Mouse (Mus musculus) megakaryocyte, embryonic 14.5 days (primary cell): ENCODE data around the gene Glb1. TPM values are rescaled to one million over a fixed set of nuclear protein-coding genes. Genes with fewer than 3 reads are reported as not detected.

Source experiments
- H3K27me3 ChIP-seq: replicated peaks from 2 replicates; pipeline ENCODE3; 2012; ENCODE audit warnings: inconsistent platforms
- H3K36me3 ChIP-seq: replicated peaks from 2 replicates; pipeline ENCODE3; 2012; ENCODE audit warnings: low read length, inconsistent platforms, mixed read lengths
- H3K4me1 ChIP-seq: 2 replicates; pipeline ENCODE4 v1.6.1; 2012; ENCODE audit warnings: inconsistent platforms
- H3K4me3 ChIP-seq: replicated peaks from 2 replicates; pipeline ENCODE3; 2012; ENCODE audit warnings: moderate library complexity, mild to moderate bottlenecking, inconsistent platforms
- H3K9me3 ChIP-seq: 2 replicates; pipeline ENCODE4 v1.6.1; 2012; ENCODE audit warnings: inconsistent platforms
- FLI1 ChIP-seq: IDR thresholded peaks from 2 replicates; pipeline ENCODE4 v1.6.1; 2012; ENCODE audit warnings: low read length, inconsistent platforms, mixed read lengths
- GATA1 ChIP-seq: IDR thresholded peaks from 3 replicates; pipeline ENCODE4 v1.6.1; 2012; ENCODE audit warnings: mixed read lengths, low read length, inconsistent platforms, borderline replicate concordance
- polyA plus RNA-seq: library from polyadenylated mRNA; stranded (reverse); fragments of >175 nt; gene quantifications from 2 replicates; pipeline ENCODE4 v1.2.3, GENCODE M21; 2012; ENCODE audit warnings: low replicate concordance; ENCODE audit not compliant: insufficient read depth

The Glb1 gene
- polyA plus RNA-seq, 1 experiment, result 16.4 TPM

DNA sequence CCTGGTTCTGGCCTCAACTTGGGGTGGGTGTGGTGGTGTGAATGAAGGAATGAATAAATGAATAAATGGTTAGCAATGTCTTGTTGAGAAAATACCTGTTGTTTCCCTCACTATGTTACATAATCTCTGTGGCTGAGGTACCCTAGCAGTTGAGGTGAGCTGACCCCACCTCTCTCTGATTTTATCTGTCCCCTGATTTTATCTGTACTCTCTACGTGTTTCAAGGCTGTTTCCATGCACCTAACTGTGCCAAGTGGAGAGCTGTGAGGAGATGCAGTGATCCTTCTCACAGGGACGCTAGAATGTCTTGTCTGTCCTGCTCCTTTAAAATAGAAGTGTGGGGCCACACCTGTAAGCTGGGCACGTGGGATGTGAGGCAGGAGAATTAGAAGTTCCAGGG lies 57.6 kb downstream of the Glb1 start:
- H3K36me3 ChIP-seq, result peaks cover 89% of the 10 kb centered on the region
- H3K4me1 ChIP-seq, result 0 out of 2 replicates have a peak, but pooled peaks cover 3% of the 10 kb centered on the region
- H3K27me3 ChIP-seq, result no peaks in the 10 kb centered on the region

DNA sequence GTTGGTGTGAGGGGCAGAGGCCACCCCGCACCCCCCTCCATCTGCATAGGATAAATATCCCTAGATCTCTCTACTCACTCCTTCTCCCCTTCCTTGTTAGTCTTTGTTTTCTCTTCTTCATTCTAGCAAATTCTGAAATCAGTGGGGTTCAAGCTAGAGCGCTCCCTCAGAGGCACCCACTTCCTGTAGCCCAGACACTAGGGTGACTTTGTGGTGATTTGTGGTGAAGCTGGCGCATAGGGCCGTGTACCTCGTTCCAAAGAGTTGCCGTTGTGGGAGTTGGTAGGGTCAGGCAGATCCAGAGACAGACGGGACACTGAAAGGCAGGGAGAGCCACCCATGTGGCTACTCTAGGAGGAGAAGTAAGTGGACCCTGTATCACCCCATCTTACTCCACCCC lies 61.7 kb downstream of the Glb1 start:
- no peaks in the 10 kb centered on the region for H3K9me3 ChIP-seq
- no peak for TF ChIP-seq FLI1
- TF ChIP-seq GATA1, result no peak
- no peaks in the 10 kb centered on the region for H3K27me3 ChIP-seq
- H3K4me1 ChIP-seq, result peaks cover 10% of the 10 kb centered on the region; the same call in 1 of the 2 replicates
- H3K36me3 ChIP-seq, result peaks cover 90% of the 10 kb centered on the region
- H3K4me3 ChIP-seq, result no peak overlapping the region

More for the DNA sequence above, 57.6 kb downstream of the Glb1 start:
- TF ChIP-seq FLI1 (no peak), GATA1 (no peak)
- Histone ChIP-seq H3K9me3 (no peaks in the 10 kb centered on the region), H3K4me3 (no peak overlapping the region)

DNA sequence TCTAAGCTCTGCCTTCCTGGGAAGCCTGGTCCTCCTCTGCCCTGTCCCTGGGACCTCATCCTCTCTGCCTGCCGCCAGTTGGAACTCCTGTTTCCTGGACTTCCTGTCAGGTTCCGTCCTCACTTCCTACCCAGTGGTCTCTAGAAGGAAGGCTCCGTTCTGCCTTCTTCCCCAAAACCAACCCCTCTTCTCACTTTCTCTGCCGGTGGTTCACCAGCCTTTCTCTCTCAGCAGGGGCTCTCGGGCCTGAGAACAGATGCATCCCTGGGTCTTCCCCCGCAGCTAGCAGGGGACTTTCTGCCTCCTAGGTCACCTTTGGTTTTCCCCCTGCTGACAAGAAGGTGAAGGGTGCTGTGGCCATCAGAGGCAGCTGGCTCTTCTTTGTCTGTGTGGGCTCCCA lies 64.6 kb downstream of the Glb1 start:
- Histone ChIP-seq H3K9me3 (no peaks in the 10 kb centered on the region), H3K4me3 (no peak overlapping the region), H3K27me3 (no peaks in the 10 kb centered on the region), H3K36me3 (peaks cover 95% of the 10 kb centered on the region), H3K4me1 (peaks cover 10% of the 10 kb centered on the region; the same call in 1 of the 2 replicates)
- TF ChIP-seq GATA1 (no peak), FLI1 (no peak)

DNA sequence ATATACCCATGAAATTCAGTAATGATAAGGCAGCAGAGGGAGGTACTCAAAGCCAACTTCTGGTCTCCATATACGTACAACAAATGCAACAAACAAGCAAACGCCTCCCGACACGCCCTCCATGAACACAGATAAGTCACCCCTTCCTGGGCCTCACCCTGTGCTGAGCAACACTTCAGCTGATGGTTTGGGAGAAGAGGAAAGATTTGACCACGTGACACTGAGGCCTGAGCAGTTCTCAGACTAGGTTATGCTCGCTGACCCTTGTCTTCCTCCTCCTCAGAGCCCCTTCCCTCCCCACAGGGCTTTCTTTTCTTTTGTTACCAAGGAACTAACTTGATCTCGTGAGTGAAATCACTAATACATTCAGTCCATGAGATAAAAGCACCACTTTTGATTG lies 66.0 kb downstream of the Glb1 start:
- Histone ChIP-seq H3K27me3 (no peaks in the 10 kb centered on the region), H3K9me3 (no peaks in the 10 kb centered on the region), H3K4me3 (no peak overlapping the region), H3K4me1 (peaks cover 10% of the 10 kb centered on the region; the same call in 1 of the 2 replicates), H3K36me3 (peaks cover 85% of the 10 kb centered on the region)
- TF ChIP-seq FLI1, result no peak
- TF ChIP-seq GATA1, result no peak

DNA sequence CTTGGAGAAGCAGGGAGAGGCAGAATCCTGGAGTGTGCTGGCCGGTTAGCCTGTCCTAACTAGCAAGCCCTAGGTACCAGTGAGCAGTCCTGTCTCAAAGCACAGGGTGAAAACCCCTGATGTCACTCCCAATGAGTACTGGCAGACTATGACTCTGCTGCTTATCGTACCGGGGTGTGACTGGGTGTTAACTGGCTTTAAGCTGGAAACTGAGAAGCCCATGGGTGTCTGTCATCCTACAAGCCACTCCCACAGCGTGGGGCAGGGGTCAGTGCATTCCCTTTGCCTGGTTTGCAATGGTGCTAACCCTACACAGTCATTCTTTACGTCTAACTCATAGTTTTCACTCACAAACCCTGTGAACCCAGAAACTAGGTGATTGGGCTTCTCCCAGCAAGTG lies 67.3 kb downstream of the Glb1 start:
- no peak for TF ChIP-seq FLI1
- no peak for TF ChIP-seq GATA1
- Histone ChIP-seq H3K4me1 (peaks cover 7% of the 10 kb centered on the region; the same call in 1 of the 2 replicates), H3K36me3 (peaks cover 82% of the 10 kb centered on the region)

DNA sequence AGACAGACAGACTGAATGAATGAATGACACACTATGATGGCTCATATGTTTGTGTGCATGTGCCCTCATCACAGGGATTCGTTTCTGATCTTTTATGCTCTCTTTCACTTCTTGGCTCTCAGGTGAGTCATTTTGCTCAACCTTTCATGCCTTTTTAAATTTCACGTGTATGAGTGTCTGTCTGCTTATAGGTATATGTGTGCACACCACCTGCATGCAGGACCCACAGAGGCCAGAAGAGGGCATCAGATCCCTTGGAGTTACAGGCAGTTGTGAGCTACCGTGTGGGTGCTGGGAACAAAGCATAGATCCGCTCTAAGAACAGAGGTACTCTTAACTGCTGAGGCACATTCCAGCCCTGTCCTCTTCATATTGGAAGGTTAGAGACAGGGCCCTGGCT lies 67.8 kb downstream of the Glb1 start:
- Histone ChIP-seq H3K4me3 (no peak overlapping the region), H3K4me1 (peaks cover 7% of the 10 kb centered on the region; the same call in 1 of the 2 replicates), H3K36me3 (peaks cover 84% of the 10 kb centered on the region), H3K27me3 (no peaks in the 10 kb centered on the region), H3K9me3 (no peaks in the 10 kb centered on the region)
- no peak for TF ChIP-seq GATA1
- no peak for TF ChIP-seq FLI1

More for the DNA sequence above, 67.3 kb downstream of the Glb1 start:
- Histone ChIP-seq H3K27me3 (no peaks in the 10 kb centered on the region), H3K9me3 (no peaks in the 10 kb centered on the region), H3K4me3 (no peak overlapping the region)

DNA sequence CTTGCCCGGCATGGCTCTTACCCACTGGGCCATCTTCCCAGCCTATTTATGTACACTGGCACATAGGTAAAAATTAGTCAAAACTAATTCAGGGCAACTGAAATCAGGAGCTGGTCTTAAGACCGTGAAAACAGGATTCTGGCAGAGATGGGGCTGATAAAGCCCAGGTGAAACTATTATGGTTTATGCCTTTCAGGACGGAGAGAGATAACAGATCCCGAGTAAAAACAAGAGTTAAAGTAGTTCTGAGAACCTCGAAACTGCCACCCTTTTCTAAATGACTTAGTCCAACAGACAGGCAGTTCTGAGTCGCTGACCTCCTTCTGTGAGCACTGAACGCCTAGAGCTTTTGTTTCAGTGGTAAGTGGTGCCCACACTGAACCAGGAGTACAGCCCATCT lies 71.0 kb downstream of the Glb1 start:
- Histone ChIP-seq H3K4me1 (peaks cover 4% of the 10 kb centered on the region; the same call in 1 of the 2 replicates), H3K4me3 (no peak overlapping the region), H3K9me3 (no peaks in the 10 kb centered on the region), H3K27me3 (no peaks in the 10 kb centered on the region), H3K36me3 (peaks cover 63% of the 10 kb centered on the region)
- TF ChIP-seq FLI1 (no peak), GATA1 (no peak)

DNA sequence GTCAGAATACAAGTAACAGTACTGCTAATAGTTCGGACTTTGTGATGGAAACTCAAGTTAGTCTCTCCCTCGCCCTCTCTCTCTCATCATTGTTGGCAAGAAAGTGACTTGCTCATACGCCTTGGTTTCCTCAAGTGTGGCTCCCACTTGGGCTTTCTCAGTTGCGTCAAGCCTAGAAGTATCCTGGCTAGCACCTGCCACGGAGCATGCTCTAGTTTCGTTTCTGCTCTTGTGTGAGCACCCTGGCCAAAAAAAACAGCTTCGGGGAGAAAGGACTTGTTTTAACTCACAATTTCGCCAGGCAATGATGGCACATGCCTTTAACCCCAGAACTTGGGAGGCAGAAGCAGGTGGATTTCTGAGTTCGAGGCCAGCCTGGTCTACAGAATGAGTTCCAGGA lies 76.1 kb downstream of the Glb1 start:
- no peaks in the 10 kb centered on the region for H3K9me3 ChIP-seq
- H3K4me3 ChIP-seq, result no peak overlapping the region
- H3K27me3 ChIP-seq, result peaks cover 9% of the 10 kb centered on the region
- H3K4me1 ChIP-seq, result no peaks in the 10 kb centered on the region
- H3K36me3 ChIP-seq, result peaks cover 32% of the 10 kb centered on the region
- TF ChIP-seq FLI1, result no peak

DNA sequence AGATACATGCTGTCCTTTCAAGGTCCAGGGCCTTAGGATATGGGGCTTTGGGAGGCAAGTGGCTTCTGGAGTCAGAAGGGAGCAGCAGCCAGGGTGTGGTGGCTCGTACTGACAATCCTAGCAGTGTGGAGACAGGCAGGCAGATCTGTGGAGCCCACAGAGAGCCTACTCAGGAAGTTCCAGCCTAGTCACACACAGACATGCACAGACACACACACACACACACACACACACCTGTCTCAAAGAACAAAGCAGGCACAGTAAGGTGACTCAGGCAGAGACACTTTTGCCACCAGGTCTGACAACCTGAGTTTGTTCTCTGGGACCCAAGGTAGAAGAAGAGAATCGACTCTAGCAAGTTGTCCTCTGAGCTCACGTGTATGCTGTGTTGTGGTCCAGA lies 80.1 kb downstream of the Glb1 start:
- Histone ChIP-seq H3K36me3 (peaks cover 12% of the 10 kb centered on the region), H3K27me3 (peaks cover 23% of the 10 kb centered on the region), H3K4me1 (no peaks in the 10 kb centered on the region), H3K4me3 (no peak overlapping the region), H3K9me3 (no peaks in the 10 kb centered on the region)
- no peak for TF ChIP-seq GATA1
- no peak for TF ChIP-seq FLI1

DNA sequence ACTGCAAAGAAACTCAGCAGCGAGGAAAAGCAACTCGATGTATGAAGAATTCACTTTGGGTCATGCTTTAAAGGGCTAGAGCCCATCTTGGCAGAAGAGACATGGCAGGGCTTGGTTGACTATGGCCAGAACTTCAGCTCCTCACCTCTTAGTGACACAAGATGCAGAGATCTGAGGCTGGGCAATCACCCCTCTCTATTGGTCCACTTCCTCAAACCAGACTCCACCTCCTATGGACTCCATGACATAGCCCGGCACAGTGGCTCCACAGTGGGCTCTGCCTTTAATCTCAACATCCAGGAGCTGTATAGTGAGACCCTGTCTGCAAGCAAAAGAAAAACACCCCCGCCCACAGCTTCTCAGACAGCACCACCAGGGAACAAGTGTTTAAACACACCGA lies 83.9 kb downstream of the Glb1 start:
- H3K36me3 ChIP-seq, result no peaks in the 10 kb centered on the region
- peaks cover 14% of the 10 kb centered on the region for H3K4me1 ChIP-seq
- TF ChIP-seq GATA1 (no peak), FLI1 (no peak)

DNA sequence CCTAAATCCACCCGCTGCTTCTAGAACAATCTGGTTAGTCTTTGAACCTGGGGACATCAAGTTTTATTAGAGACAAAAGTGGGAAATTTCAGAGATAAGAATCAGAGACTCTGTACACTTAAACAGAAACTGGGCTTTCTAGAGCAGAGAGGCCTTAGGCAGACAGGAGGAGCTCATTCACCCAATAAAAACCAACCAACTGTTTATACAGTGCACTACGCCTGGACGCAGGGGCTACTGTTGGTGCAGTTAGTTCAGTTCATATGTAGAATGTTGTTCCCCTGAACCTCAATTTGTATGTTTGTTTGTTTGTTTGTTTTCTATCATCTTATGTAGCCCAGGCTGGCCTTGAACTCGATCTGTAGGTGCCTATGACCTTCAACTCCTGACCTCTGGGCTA lies 85.9 kb downstream of the Glb1 start:
- no peak for TF ChIP-seq FLI1
- no peak for TF ChIP-seq GATA1
- H3K36me3 ChIP-seq, result no peaks in the 10 kb centered on the region
- H3K27me3 ChIP-seq, result peaks cover 43% of the 10 kb centered on the region
- H3K4me1 ChIP-seq, result peaks cover 14% of the 10 kb centered on the region
- peaks cover 8% of the 10 kb centered on the region; the same call in 1 of the 2 replicates for H3K9me3 ChIP-seq
- H3K4me3 ChIP-seq, result no peak overlapping the region

More for the DNA sequence above, 83.9 kb downstream of the Glb1 start:
- H3K4me3 ChIP-seq, result no peak overlapping the region
- peaks cover 3% of the 10 kb centered on the region; the same call in 1 of the 2 replicates for H3K9me3 ChIP-seq
- peaks cover 41% of the 10 kb centered on the region for H3K27me3 ChIP-seq
